Mouse (Mus musculus) myocyte (in vitro differentiated cells): ENCODE measurements around the gene Nubp1.

Experiments used
- CEBPB ChIP-seq: IDR thresholded peaks from 2 replicates; pipeline ENCODE4 v1.6.1; 2011; ENCODE audit warnings: mild to moderate bottlenecking, moderate library complexity; ENCODE audit not compliant: poor library complexity, insufficient read depth, severe bottlenecking
- E2F4 ChIP-seq: IDR thresholded peaks from one replicate; pipeline ENCODE4 v1.6.1; 2011; ENCODE audit warnings: mild to moderate bottlenecking, control low read depth, moderate library complexity; ENCODE audit not compliant: insufficient read depth
- MAX ChIP-seq: IDR thresholded peaks from one replicate; pipeline ENCODE4 v1.6.1; 2011; ENCODE audit warnings: low read depth, mild to moderate bottlenecking, control low read depth
- MYOD1 ChIP-seq, 3 experiments: IDR thresholded peaks; one replicate each; pipeline ENCODE4 v1.6.1; 2011; ENCODE audit warnings: control low read depth in 2 of 3, low read depth in 2 of 3, mild to moderate bottlenecking in 2 of 3, moderate library complexity in 1 of 3; ENCODE audit not compliant: insufficient read length in 2 of 3, control insufficient read depth in 1 of 3
- MYOG ChIP-seq, 3 experiments: IDR thresholded peaks; one replicate each; pipeline ENCODE4 v1.6.1; 2011; ENCODE audit warnings: control low read depth in 2 of 3, low read depth in 2 of 3, mild to moderate bottlenecking in 2 of 3; ENCODE audit not compliant: insufficient read length in 2 of 3, control insufficient read depth in 1 of 3, insufficient read depth in 1 of 3
- POLR2A ChIP-seq: IDR thresholded peaks from one replicate; pipeline ENCODE4 v1.6.1; 2011; ENCODE audit warnings: low read depth, mild to moderate bottlenecking, control low read depth, moderate library complexity; ENCODE audit not compliant: insufficient read length
- POLR2AphosphoS2 ChIP-seq: IDR thresholded peaks from one replicate; pipeline ENCODE4 v1.6.1; 2011; ENCODE audit warnings: low read depth, control low read depth; ENCODE audit not compliant: insufficient read length
- REST ChIP-seq: IDR thresholded peaks from one replicate; pipeline ENCODE4 v1.6.1; 2011; ENCODE audit warnings: mild to moderate bottlenecking, control low read depth, moderate library complexity; ENCODE audit not compliant: insufficient read depth, insufficient read length
- SRF ChIP-seq: IDR thresholded peaks from one replicate; pipeline ENCODE4 v1.6.1; 2011; ENCODE audit warnings: low read depth; ENCODE audit not compliant: control insufficient read depth, insufficient read length
- TCF12 ChIP-seq: IDR thresholded peaks from one replicate; pipeline ENCODE4 v1.6.1; 2011; ENCODE audit warnings: mild to moderate bottlenecking, control low read depth; ENCODE audit not compliant: poor library complexity, insufficient read depth, severe bottlenecking
- TCF3 ChIP-seq: IDR thresholded peaks from one replicate; pipeline ENCODE4 v1.6.1; 2011; ENCODE audit warnings: low read depth, control low read depth; ENCODE audit not compliant: insufficient read length
- USF1 ChIP-seq: IDR thresholded peaks from one replicate; pipeline ENCODE4 v1.6.1; 2011; ENCODE audit warnings: low read depth, mild to moderate bottlenecking, control low read depth, moderate library complexity

DNA sequence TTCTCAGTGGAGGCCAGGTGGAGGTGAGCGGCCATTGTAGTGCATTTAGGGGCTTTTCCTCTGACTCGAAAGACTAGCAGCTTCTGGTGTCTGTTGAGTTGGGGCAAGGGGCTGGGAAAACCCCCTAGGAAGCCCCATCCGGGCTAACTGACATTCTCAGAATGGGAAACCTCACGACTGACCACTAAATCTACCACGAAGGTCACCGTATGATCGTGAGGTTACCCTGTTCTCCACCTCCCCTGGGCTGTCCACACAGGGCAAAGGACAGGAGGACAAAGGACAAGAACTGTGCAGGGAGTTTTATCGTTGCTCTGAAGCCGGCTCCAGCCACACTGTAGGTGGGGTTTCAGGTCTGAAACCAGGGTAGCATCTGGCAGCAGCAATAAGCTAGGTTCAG is 37.2 kb downstream of the Nubp1 start:
- TF ChIP-seq MYOG (IDR thresholded peaks at IDR 0.05; ENCODE audit: control insufficient read depth in 1 of 3, insufficient read depth in 1 of 3, insufficient read length in 2 of 3, low read depth in 2 of 3) (no peak), POLR2AphosphoS2 (no peak), E2F4 (no peak), POLR2A (no peak), TCF12 (no peak), USF1 (no peak), MAX (no peak), CEBPB (no peak), MYOD1 (IDR thresholded peaks at IDR 0.05; ENCODE audit: control insufficient read depth in 1 of 3, insufficient read length in 2 of 3, low read depth in 2 of 3) (no peak), TCF3 (no peak), REST (no peak), SRF (no peak)
